Mouse (Mus musculus) left cerebral cortex, adult 9 months (tissue): ENCODE measurements around the gene Dph3.
"Not testable (repeated sequence)": the region's sequence is repeated elsewhere in the genome, so short reads cannot be mapped to it uniquely, and the experiment has no call there.

Experiments used
- DNase-seq, 2 experiments: peaks; one replicate each; pipeline ENCODE4 v3.0.0; 2022; ENCODE audit warnings: low spot score in 2 of 2

Gene Dph3

DNA sequence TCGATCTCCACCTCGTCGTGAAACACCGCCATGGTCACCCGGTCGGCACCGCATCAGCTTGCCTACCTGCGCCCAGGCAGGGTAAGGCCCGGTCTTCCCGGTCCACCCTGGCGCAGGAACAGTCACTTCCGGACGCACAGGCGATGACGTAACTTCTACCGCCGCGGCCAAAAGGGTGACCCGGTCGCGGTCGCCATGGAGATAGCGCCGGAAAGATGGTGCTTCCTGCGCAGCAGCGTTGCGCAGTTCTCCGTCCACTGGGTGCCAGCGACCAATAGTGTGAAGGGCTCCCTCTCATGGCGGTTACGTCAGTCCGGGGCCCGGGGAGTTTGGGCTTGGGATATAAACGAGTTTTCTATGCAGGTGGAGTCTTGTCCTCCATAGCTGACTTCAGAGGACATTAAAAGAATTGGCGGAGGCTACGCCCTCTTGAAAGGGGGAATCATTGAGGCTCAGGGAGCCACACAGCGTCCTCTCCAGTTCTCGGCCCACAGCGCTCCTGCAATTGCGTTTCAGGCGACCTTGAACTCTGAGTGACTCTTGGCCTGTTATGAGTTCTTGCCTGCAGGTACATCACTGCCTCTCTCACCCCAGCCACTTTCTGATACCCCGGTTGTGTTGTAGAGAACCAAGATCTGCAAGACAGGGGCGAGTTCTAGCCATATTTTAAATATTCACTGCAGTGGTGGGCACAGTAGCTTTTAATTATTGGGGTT is at the start of gene Dph3:
Gene Dph3, minus strand, starts transcription at position 244 of the 716 bp plus-strand sequence.
- DNase-seq = peak; percentile 96 to 99

DNA sequence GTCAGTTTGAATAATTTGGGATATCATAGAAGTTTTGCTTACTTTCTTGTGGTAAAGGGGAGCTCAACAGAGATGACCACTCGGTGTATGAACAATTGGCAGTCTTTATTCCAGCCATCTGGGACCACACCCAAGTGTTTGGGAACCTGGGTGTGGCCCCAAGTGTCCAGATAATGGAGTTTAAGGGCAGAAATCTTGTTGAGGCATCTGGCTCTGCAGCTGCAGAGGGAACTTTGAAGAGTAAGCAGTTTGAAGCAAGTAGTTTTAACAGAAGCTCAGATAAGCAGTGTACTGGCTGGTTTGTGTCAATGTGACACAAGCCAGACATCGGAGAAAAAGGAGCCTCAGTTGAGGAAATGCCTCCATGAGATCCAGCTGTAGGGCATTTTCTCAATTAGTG is 48.8 kb upstream of the Dph3 start:
- no peak for DNase-seq

DNA sequence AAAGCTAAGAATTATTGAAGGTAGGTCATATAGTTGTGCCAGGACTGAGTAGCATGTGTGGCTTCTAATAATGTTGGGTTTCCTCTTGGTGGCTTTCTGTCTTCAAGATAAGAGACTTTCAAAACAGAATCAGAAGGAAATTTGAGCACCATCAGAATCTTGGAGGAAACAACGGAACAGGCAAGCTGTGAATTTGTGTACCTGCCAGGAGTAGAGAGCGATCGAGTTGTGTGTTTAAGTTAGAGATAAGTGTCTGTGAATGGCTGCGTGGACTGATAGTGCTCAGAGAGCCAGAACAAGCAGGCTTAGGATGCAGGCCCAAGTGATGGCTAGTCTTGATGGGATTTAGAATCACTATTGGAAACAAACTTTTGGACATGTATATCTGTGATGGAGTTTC is 46.3 kb upstream of the Dph3 start:
- DNase-seq = no peak

DNA sequence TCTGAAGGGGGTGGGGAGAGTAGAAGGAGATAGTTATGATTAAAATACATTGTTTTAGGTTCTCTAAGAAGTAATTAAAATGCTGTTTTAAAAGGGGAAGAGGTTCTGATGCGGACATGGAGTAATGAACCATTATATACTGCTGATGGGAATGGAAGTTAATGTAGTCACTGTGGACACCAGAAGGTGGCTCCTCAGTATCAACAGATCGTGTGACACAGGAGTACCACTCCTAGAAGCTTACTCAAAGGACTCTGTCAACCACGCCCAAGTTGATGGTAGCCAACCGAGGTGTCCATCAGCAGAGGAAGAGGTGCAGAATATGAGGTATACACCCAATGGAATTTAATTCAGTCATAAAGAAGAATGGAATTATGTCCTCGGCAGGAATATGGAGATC is 42.9 kb upstream of the Dph3 start:
- no peak for DNase-seq

DNA sequence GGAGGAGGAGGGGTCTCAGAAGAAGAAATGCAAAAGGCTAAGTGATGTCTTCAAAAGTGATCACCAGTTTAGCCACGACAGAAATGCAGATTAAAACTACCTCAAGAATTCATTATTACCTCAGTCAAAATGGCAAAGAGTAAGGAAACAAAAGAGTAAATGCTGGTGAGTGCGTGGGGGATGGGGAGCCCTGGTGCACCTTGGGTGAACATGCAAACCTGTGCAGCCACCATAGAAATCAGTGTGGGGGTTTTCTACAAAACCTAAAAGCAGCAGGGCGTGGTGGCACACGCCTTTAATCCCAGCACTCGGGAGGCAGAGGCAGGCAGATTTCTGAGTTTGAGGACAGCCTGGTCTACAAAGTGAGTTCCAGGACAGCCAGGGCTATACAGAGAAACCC is 39.7 kb upstream of the Dph3 start:
- not testable (repeated sequence) for DNase-seq

DNA sequence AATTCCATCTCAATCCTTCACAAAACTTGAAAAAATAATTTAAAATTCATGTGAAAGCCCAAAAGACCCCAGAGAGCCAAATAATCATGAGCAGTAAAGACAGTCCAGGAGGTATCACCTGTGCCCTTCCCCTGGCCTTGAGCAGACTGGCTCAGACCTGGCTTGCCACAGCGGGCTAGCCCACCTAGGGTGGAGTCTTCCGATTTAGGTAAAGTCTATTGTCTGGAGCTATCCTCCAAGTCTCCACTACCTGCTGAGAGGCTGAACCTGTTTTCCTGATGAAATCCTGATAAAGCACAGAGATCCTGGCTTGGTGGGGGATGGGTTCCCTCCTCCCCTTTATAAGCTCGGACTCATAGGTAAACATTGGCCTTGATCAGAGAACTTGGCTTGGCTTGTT is 38.7 kb upstream of the Dph3 start:
- no peak for DNase-seq

DNA sequence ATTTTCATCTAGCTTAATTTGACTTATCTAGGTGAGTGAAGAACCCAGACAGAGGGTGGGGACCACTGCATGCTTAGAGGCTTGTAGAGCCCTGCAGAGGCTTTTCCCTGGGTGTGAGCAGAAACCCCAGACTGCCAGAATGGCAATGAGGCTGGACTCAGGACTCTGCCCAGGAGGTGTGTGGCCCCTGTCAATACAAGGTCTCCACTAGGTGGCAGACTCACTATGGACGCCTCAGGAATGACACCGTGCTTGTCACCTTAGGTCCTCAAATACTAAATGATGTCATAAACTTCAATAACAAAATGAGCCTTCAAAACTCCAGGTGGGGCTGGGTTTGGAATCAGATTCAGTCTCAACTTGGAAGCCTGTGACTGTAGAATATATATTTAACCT is 36.4 kb upstream of the Dph3 start:
- DNase-seq = no peak

DNA sequence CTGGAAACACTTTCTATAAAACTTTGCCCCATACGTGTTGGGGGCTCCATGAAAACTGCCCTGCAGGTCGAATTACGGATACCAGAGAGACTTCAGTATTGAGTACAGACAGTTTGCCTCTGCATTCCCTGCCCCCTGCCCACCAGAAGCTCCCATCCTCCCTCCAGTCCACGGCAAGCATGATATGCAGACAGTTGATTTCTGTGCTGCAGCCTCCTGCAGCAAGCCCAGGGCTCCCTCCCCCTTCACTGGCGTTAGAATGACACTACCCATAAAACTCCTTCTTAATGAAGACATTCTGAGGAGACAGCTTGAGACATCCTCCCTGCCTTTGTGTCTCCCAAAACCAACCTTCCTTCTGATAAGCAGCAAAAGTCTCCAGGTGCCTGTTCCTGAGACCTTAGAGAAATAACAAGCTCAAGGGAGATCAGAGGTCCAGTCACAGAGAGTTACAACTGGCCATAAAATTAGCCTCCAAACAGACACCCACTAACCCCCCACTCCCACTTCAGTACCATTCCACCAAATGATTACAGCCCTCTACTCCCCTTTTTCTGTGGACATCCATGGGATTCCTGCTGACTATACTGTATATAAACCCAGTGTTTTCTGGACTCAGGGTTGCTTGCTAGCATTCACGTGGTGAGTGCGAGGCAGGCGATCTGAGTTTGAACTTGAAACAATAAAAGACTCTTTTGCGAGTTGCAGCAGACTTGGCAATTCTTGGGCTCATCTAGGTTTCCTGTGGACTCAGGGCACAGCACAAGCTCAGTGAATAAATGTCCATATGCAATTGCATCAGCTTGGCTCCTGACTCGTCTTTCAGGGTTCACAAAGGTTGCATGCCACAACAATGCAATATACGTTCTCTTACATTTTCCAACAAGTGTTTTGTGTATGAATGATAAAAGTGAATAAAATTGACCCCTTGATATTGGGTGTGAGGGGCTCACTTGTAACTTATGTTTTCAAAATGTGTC is 35.7 kb upstream of the Dph3 start:
- DNase-seq = no peak

DNA sequence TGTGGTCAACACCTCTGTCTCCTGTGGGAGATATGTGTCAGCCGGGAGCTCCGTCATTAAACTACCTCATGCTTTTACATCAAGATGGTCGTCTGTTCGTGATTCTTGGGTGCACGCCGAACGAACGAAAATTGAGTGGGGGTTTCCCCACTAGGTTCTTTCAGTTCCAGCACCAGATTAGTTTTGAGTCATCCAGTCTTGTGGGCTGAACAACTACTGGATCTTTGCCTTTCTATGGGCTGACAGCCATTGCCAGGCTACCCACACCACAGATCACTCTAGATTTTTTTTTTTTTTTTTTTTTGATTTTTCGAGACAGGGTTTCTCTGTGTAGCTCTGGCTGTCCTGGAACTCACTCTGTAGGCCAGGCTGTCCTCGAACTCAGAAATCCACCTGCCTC is 26.6 kb upstream of the Dph3 start:
- DNase-seq = not testable (repeated sequence)

DNA sequence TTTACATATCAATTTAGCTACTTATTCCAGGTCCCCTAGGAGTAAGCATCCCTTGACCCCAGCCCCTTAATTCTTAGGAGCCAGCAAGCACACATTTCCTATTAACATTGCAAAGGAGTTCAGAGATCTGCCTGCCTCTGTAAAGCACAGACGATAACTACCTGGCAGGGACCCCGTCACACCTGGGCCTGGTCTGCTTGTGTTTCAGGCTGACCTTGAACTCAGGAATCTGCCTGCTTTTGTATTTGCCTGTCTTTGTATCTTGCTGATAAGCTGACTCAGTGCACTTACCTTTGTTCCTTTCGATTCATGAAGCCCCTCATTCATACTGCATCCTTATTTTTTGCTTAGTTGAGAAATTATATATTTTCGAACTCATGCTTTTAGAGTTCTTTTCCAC is 21.4 kb upstream of the Dph3 start:
- no peak for DNase-seq

DNA sequence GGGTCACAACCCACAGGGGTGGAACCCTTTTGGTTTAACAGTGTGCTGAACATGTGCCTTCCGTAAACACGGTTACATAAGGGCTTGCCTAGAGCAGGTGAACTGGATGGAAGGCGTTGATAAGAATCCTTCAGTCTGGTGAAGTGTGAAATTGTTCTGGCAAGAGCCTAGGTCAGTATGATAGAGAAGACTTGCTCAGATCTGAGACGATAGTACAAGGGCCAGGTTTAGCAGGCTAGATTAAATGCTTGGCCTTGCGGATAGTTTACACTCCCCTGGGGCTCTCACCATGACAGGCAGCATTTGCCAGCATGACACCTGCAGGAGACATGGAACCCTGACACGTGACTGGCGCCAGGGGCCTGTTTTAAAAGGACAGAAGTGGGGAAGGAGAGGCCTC is 20.1 kb upstream of the Dph3 start:
- DNase-seq = no peak

DNA sequence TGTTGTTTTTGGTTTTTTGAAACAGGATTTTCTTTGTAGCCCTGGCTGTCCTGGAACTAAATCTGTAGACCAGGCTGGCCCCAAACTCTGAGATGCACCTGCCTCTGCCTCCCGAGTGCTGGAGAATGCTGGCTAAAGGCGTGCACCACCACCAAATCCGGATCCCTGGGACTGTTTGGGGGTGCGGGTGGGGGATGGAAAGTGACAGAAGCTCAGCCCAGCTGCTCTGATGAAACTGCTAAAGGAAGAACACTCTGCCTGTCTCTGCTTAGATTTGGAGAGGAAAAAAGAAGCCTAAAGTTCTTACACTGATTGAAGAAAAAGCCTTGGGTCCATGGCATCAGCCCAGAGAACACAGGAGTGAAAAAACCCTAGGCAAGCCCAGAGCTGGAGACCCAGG is 18.0 kb upstream of the Dph3 start:
- DNase-seq = no peak

DNA sequence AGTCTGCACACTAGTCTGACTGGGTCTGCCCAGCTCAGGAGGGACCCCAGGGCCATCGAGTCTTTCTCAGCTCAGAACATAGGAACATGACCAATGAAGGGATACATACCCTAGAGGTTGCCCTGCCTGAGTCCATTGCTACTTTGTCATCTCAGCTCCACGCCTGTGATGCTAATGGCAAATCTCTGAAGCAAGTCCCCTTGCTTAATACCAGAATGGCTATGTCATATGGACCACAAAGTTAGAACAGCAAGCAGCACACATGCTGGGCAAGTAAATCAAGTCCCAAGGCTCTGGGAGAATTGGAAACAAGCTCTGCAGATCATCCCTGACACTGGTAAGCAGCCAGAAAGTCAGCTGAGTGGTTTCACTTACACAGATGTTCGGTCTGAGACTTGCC is 13.4 kb upstream of the Dph3 start:
- no peak for DNase-seq

DNA sequence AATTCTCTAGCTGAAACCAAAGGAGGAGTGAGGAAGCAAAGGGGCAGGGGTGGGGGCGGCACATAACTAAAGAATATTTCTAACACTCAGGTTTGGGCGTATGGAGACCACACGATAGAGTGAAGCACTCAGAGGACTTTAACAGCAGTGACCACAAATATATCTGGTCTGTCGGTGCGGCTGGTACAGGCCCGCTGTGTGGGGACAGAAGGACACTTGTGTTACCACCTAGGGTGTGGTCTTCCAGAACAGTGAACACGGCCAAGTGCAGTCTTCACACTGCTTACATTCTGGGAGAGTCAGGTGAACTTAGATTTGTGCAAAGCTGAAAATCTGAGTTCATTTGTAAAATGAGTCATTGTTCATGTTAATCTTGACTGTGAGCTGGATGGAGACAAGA is 12.2 kb upstream of the Dph3 start:
- DNase-seq = no peak

DNA sequence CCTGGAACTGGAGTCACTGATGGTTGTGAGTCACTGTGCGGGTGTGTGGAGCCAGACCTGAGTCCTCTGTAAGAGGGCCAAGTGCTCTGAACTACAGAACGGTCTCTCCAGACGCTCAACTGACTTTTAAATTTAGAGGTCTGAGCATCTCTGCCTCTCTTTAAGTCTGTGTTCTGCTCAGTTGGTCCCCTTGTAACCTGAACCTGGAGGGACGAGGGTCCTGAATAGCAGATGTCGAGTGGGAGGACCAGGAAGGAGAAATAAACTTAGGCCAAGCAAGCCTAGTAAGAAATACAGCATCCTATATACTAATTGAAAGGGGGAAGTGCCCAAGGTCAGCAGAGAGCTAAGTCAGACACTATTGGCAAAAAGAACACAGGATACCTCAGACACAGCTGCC is 11.2 kb upstream of the Dph3 start:
- DNase-seq = no peak

DNA sequence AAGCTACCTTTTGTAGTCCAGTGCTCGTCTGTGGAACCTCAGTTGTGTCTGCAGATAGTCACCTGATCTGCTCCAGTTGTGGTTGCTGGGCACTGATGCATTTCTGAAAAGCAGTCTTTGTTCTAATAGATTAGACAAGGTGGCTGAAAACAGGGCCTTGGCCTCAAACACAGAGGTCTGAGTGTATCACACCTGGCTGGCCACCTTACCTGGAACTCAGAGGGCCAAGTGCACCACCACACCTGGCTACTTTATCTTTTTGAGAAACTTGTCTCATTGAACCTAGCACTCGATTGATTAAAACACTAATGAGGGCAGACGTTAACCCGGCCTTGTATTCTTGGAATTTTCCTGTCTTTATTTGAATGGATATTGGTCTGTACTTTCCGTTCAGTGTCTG is 10.1 kb upstream of the Dph3 start:
- no peak for DNase-seq

DNA sequence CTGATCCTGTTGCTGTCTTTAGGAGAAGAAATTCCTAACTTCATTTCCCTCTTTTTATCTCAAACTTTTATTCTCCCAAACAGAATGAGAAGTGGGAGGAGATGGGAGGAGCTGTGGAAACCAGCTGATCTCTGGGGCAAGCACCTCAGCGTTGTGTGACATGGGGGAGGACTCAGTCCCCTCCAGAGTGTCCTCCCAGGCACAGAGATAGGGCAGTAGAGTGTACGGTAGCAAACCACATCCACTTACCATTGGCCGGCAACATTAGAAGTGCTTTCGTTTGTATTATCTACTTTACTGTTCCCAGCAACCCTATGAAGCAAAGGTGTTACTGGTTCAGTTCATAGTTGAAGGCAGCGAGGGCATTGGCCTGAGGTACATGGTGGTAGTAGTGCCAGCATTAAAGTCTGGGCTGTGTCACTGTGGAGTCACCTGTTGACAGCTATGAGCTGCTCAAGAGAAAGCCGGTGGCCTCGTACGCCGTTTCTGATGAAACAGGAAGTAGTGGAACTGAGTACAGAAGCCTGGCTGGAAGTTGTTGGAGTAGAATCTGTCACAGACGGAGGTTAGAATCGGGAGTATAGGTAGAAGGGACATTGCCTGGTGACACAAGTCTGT is 8.1 kb upstream of the Dph3 start:
- DNase-seq = no peak

DNA sequence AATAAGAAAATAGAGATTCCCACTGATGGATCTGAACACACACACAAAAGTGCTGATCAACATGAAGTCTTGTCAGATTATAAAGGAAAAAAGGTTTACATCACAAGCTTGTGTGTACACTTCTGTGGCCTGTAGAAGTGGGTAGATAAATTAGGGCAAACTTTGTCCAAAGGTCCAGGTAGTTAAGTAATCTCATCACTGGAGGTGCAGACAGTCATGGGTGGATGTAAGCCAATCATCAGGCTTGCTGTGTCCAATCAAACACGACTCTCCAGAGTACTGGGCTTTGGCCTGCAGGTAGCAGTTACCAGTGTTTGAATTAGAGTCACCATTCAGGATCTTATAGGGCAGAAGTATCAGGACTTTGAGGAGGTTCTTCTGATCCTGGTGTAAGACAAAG is 7.5 kb upstream of the Dph3 start:
- no peak for DNase-seq

DNA sequence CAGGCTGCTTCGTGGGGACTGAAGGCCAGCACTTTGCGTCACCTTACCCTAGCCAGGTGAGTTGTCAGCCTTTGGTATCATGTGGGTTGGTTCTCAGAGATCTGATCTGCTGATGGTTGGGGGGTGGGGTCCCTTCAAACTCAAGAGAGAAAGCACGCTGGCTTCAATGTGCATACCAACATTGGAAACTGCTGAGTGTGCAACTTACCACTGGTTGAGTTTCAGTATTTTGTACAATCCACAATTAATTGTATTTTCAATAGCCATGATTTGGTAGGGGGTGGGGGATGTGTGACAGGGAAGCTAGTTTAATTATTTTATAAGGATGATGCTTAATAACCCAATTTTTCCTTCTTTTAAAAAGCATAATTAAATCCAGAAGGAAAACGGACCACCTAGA is 6.2 kb upstream of the Dph3 start:
- no peak for DNase-seq

DNA sequence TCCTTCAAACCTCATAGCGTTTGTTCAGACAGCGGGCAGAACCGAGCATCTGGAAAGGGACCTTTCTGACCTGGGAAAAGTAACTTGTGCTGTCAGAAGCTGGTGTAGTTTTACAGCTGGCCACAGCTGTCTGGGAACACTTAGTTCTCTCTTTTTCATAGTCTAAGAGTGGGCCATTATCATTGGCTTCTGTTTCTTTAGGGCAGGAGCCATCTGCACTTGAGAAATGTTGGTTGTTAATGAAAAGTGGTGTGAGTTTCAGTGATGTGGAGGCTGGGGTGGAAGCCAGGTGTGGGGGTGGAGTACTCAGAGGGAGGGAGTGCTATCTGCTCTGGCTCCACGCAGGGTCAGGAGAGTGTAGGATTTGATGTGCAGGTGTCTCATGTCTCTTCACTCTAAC is 5.6 kb upstream of the Dph3 start:
- DNase-seq = no peak

DNA sequence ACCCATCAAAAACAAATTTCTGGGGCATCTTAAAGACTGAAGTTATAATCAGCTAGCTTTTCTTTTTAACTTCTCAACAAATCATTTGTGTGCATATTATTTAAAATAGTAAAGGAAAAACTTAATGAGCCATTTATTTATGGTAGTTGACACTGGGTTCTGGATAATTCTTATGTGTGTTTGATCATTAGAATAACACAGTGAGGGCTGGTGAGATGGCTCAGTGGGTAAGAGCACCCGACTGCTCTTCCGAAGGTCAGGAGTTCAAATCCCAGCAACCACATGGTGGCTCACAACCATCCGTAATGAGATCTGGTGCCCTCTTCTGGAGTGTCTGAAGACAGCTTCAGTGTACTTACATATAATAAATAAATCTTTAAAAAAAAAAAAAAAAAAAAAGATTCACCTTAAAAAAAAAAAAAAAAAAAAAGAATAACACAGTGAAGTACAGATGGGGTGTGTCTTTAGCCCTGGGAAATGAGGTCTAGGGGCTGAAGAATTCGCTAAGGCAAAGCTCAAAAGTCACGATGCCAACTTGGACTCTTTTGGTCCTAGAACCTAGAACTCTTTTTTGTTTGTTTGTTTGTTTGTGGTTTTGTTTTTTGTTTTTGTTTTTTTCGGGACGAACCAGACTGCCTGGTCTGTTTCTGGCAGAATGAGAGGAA is 2.2 kb upstream of the Dph3 start:
- not testable (repeated sequence) for DNase-seq

DNA sequence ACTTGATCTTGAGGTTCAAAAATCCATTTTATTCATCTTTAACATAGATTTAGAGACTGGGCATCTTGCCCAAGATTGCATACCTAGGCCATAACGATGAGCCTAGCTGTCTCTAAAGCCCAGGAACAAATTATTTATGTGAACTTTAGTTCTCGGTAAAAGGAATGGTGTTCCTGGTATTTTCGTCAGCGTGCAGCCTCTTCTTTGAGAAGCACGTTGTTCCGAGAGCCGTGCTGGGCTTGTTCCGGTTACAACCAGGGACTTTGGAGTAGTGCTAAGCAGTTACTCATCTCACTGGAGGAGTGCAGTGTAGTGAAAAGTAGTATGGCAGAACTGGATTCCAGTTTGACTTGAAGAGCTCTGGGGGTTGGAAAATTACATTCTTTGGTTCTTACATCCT is 697 bp upstream of the Dph3 start:
- DNase-seq = no peak
